Mouse (Mus musculus): Measurements from ENCODE around the gene 2410004B18Rik. TPM values are rescaled to one million over a fixed set of nuclear protein-coding genes. Genes with fewer than 3 reads are reported as not detected.

2410004B18Rik gene
- polyA plus RNA-seq, 1 experiment, result 34.6 TPM

DNA sequence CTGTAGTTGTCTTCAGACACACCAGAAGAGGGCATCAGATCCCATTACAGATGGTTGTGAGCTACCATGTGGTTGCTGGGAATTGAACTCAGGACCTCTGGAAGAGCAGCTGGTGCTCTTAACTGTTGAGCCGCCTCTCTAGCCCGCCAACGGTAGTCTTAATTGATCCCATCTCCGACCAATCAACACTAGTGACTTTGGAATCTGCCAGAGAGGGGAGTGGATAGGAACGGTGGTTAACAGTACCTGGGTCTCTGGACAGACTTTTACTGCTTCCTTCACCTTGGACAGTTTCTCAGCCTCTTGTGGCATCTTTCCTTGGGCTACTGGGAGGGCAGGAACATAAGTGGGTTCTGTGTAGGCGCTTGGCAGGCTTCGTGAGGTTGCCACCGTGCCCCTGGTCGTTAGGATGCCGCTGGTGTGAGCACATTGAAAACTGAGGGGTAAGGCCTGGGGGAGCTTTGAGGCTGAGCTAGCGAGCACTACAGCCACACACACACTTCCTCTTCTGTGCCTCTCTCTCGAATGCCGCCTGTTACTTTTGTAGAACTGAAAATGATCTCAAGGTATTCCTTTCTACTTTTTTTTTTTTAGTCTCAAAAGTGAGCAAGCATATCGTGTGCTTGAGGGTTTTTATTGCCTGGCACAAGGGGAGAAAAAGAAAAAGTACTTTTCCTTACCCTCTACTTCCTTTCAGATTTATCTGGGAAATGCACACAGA, 55.8 kb downstream of the 2410004B18Rik start:
- Histone ChIP-seq H3K27ac (ENCODE audit: insufficient read depth, low read length) (no peak overlapping the region), H3K4me1 (ENCODE audit: control insufficient read depth, insufficient read depth, low read length) (no peaks in the 10 kb centered on the region), H3K4me3 (ENCODE audit: insufficient read depth, low read length) (no peak overlapping the region)
- TF ChIP-seq CTCF (IDR thresholded peaks at IDR 0.05; ENCODE audit: extremely low read depth, insufficient read depth, low read length), result no peak

Other genes starting within 250 kb of the 2410004B18Rik start
- gene Ddah1, start 179.3 kb upstream of the 2410004B18Rik start, polyA plus RNA-seq (2012; rRNA removed), result 86.2 and 87.5 TPM in 2 replicates
- 11.8 TPM in 2 replicates for gene Bcl10, start 15.2 kb upstream of the 2410004B18Rik start, polyA plus RNA-seq (2012; rRNA removed)
- gene Syde2, start 49.9 kb downstream of the 2410004B18Rik start, polyA plus RNA-seq (2012; rRNA removed), result 1.9 and 2.0 TPM in 2 replicates
- 0.21 and 0.31 TPM in 2 replicates for gene Wdr63, start 170.1 kb downstream of the 2410004B18Rik start, polyA plus RNA-seq (2012; rRNA removed)
- gene Mcoln3, start 179.4 kb downstream of the 2410004B18Rik start, polyA plus RNA-seq (2012; rRNA removed), result not detected in 2 replicates
- 0.28 TPM in 1 of 2 replicates, not detected in the other for gene Mcoln2, start 211.8 kb downstream of the 2410004B18Rik start, polyA plus RNA-seq (2012; rRNA removed)

Data from cortical plate, adult 2 months (tissue).